8 mouse cellular contexts compared by ENCODE assay signal in the genomic region with DNA sequence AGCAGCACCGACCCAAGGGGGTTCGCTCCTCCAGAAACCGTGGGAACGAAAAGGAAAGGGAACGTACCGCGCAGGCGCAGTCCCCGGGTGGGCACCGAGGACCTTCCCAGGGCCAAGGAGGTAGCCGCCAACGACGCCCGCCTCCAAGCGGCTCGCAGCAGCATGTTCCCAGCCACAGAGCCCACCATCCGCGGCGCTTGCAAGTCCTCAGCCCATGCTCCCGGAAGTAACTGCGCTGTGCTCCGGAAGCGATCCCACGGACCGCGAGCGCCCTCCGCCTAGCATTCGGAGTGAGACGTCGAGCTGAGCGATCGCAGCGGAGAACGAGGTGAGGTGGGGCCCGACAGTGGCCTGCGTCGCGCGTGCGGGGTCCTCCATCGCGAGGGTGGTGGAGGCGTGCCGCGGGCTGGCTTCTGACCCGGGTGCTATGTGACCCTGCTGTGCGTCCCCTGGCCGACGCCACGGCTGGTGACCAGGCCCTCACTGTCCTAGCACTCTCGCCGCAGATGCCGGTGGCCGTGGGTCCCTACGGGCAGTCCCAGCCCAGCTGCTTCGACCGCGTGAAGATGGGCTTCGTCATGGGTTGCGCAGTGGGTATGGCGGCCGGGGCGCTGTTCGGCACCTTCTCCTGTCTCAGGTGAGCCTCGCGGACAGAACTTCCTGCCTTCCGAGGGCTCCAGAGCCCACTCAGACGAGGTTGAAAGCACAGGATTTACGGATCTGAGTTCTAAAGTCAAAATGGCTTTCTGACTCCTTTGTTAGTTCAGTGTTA. TPM values are rescaled to one million over a fixed set of nuclear protein-coding genes. Genes with fewer than 3 reads are reported as not detected.
A peak's percentile ranks its signal among the peaks of the same experiment; 100 is the strongest.
DNase-seq lines count a peak whose midpoint lies in the region; ATAC-seq and TF ChIP-seq lines count a peak whose summit lies in the region.

Gene Romo1, plus strand, starts transcription at position 87 of the 772 bp plus-strand sequence.
Gene Nfs1, minus strand, starts transcription at position 234 of the 772 bp plus-strand sequence.

- peak within 1 kb of the TSS; percentile 74 for H3K4me2 ChIP-seq in embryonic facial prominence, embryonic 15.5 days (replicated peaks)
- H3K4me2 ChIP-seq in kidney, embryonic 14.5 days (replicated peaks; ENCODE audit: low read depth, low read length): peak within 1 kb of the TSS; percentile 75
- H3K4me2 ChIP-seq in limb, embryonic 15.5 days: peak within 1 kb of the TSS; percentile 71

- peaks cover 2% of the 10 kb centered on the region for H3K4me1 ChIP-seq in bone marrow, adult 2 months (ENCODE audit: control insufficient read depth, insufficient read depth, low read length)
- peaks cover 10% of the 10 kb centered on the region for H3K4me1 ChIP-seq in embryonic facial prominence, embryonic 15.5 days
- peaks cover 15% of the 10 kb centered on the region for H3K4me1 ChIP-seq in kidney, embryonic 14.5 days (ENCODE audit: control insufficient read depth, insufficient read depth, low read length)
- H3K4me1 ChIP-seq in limb, embryonic 15.5 days: peaks cover 10% of the 10 kb centered on the region

- H3K27me3 ChIP-seq in embryonic facial prominence, embryonic 15.5 days: no peaks in the 10 kb centered on the region
- H3K27me3 ChIP-seq in kidney, embryonic 14.5 days (ENCODE audit: control insufficient read depth, insufficient read depth, low read length): no peaks in the 10 kb centered on the region
- H3K27me3 ChIP-seq in limb, embryonic 15.5 days: no peaks in the 10 kb centered on the region

- H3K36me3 ChIP-seq in embryonic facial prominence, embryonic 15.5 days: peaks cover 35% of the 10 kb centered on the region
- H3K36me3 ChIP-seq in kidney, embryonic 14.5 days (ENCODE audit: control insufficient read depth, insufficient read depth, low read length): peaks cover 30% of the 10 kb centered on the region
- peaks cover 38% of the 10 kb centered on the region for H3K36me3 ChIP-seq in limb, embryonic 15.5 days

- peak within 1 kb of the TSS; percentile 87 for H3K9ac ChIP-seq in embryonic facial prominence, embryonic 15.5 days
- peak within 1 kb of the TSS; percentile 92 for H3K9ac ChIP-seq in kidney, embryonic 14.5 days (ENCODE audit: low read depth, low read length)
- peak within 1 kb of the TSS; percentile 78 for H3K9ac ChIP-seq in limb, embryonic 15.5 days

- TF ChIP-seq POLR2A in bone marrow, adult 2 months (IDR thresholded peaks at IDR 0.05; ENCODE audit: borderline replicate concordance, control insufficient read depth, low read depth, low read length): peak; percentile 87; the same call in 1 of the 2 replicates

- peak within 1 kb of the TSS; percentile 89 for H3K4me3 ChIP-seq in bone marrow, adult 2 months (replicated peaks; ENCODE audit: control insufficient read depth, low read depth, low read length)
- H3K4me3 ChIP-seq in embryonic facial prominence, embryonic 15.5 days (replicated peaks): peak within 1 kb of the TSS; percentile 87
- peak within 1 kb of the TSS; percentile 87 for H3K4me3 ChIP-seq in kidney, embryonic 14.5 days (ENCODE audit: low read length)
- peak within 1 kb of the TSS; percentile 85 for H3K4me3 ChIP-seq in limb, embryonic 15.5 days

- TF ChIP-seq CTCF in bone marrow, adult 2 months (IDR thresholded peaks at IDR 0.05; ENCODE audit: control insufficient read depth, insufficient read depth, low read length): peak; percentile 33; the same call in 1 of the 2 replicates

- H3K9me3 ChIP-seq in embryonic facial prominence, embryonic 15.5 days (replicated peaks): no peaks in the 10 kb centered on the region
- no peaks in the 10 kb centered on the region for H3K9me3 ChIP-seq in kidney, embryonic 14.5 days (ENCODE audit: control insufficient read depth, low read length)
- no peaks in the 10 kb centered on the region for H3K9me3 ChIP-seq in limb, embryonic 15.5 days

- peak; percentile 95 for DNase-seq in 416B (ENCODE audit: low read depth)
- DNase-seq in heart, adult 9 months (ENCODE audit: low spot score in 2 of 2): peak; percentile 85 to 89
- peak; percentile 59 to 77 for DNase-seq in monocyte, adult 2 months (ENCODE audit: low read depth in 1 of 2, low spot score in 2 of 2)
- DNase-seq in spleen, postnatal 36 days (ENCODE audit: low spot score in 2 of 2): peak; percentile 88 to 89

- ATAC-seq in embryonic facial prominence, embryonic 15.5 days (ENCODE audit: insufficient number of reproducible peaks, low FRiP score, low TSS enrichment, low read depth): peak; percentile 97
- peak; percentile 98 for ATAC-seq in kidney, embryonic 14.5 days (ENCODE audit: low FRiP score, low TSS enrichment)
- peak; percentile 95 for ATAC-seq in limb, embryonic 15.5 days (ENCODE audit: insufficient number of reproducible peaks, low FRiP score, low TSS enrichment, low read depth)

- WGBS in bone marrow, adult 2 months: 0% methylated on average over 70 of the region's 70 CpGs
- WGBS in embryonic facial prominence, embryonic 15.5 days: under 1% methylated on average over 70 of the region's 70 CpGs
- WGBS in kidney, embryonic 14.5 days: under 1% methylated on average over 70 of the region's 70 CpGs
- WGBS in limb, embryonic 15.5 days: under 1% methylated on average over 70 of the region's 70 CpGs

- H3K27ac ChIP-seq in bone marrow, adult 2 months (ENCODE audit: control insufficient read depth, insufficient read depth, low read depth, low read length, poor library complexity): peak within 1 kb of the TSS; percentile 86
- H3K27ac ChIP-seq in embryonic facial prominence, embryonic 15.5 days (replicated peaks): peak within 1 kb of the TSS; percentile 94
- peak within 1 kb of the TSS; percentile 97 for H3K27ac ChIP-seq in kidney, embryonic 14.5 days (ENCODE audit: low read depth, low read length)
- peak within 1 kb of the TSS; percentile 94 for H3K27ac ChIP-seq in limb, embryonic 15.5 days

RNA-seq across cellular contexts. Expression of gene Romo1, which starts in this region (rescaled TPM):
- polyA plus RNA-seq in bone marrow, adult 2 months (2011; ENCODE audit: insufficient read depth, insufficient read length, low replicate concordance, missing spikeins): 109 and 111 TPM in 2 replicates
- polyA plus RNA-seq in embryonic facial prominence, embryonic 15.5 days (2015; fragmentation: Nextera tagmentation; extraction: Ambion mirVana): 389 and 403 TPM in 2 replicates
- 417 and 550 TPM in 2 replicates for polyA plus RNA-seq in kidney, embryonic 14.5 days (2014; fragmentation: Nextera tagmentation; extraction: Ambion mirVana)
- polyA plus RNA-seq in limb, embryonic 15.5 days (2015; fragmentation: Nextera tagmentation; extraction: Ambion mirVana): 316 and 346 TPM in 2 replicates

RNA-seq across cellular contexts. Expression of gene Nfs1, which starts in this region (rescaled TPM):
- polyA plus RNA-seq in bone marrow, adult 2 months (2011; ENCODE audit: insufficient read depth, insufficient read length, low replicate concordance, missing spikeins): 13.1 and 24.7 TPM in 2 replicates
- 42.0 and 44.1 TPM in 2 replicates for polyA plus RNA-seq in embryonic facial prominence, embryonic 15.5 days (2015; fragmentation: Nextera tagmentation; extraction: Ambion mirVana)
- polyA plus RNA-seq in kidney, embryonic 14.5 days (2014; fragmentation: Nextera tagmentation; extraction: Ambion mirVana): 40.8 and 44.6 TPM in 2 replicates
- polyA plus RNA-seq in limb, embryonic 15.5 days (2015; fragmentation: Nextera tagmentation; extraction: Ambion mirVana): 39.3 and 43.6 TPM in 2 replicates

Comparison
In these comparisons a context has a peak if more than half of its experiments do, and no peak if none do; other contexts are left out.
1. Peak in every context shown above with its lines: DNase-seq, ATAC-seq, H3K4me3 ChIP-seq and H3K27ac ChIP-seq.